Mouse (Mus musculus) megakaryocyte progenitor cell, adult 5-6 weeks (primary cell): ENCODE data around the gene Lin28a. TPM values are rescaled to one million over a fixed set of nuclear protein-coding genes. Genes with fewer than 3 reads are reported as not detected.
"Not testable (repeated sequence)": the region's sequence is repeated elsewhere in the genome, so short reads cannot be mapped to it uniquely, and the experiment has no call there.

Source experiments
- ATAC-seq: replicated peaks from 2 replicates; pipeline ENCODE4 v1.8.0; 2016; ENCODE audit warnings: mild to moderate bottlenecking, moderate TSS enrichment, inconsistent platforms; ENCODE audit not compliant: poor library complexity
- total RNA-seq, 2 experiments: library from RNA; stranded (forward) in 1 of 2; stranded (reverse) in 1 of 2; fragments of 157-497, 149-512 nt in 1 of 2; fragments of 200-1000 nt in 1 of 2; gene quantifications; 2 replicates each; pipeline versions ENCODE4 v1.2.3 to v1.2.4; 2015 to 2017

The Lin28a gene
- total RNA-seq, 2 experiments from 2014 or later = 4.7 to 31.2 TPM

- not testable (repeated sequence) for ATAC-seq
Observed at GRCm38 (mm10) chr4:133988289-133988688, 30.4 kb downstream of the Lin28a start.

- ATAC-seq = no peak
Observed at GRCm38 (mm10) chr4:133982936-133983335, 35.7 kb downstream of the Lin28a start.

GRCm38 (mm10) chr4:133980496-133980895 is 38.1 kb downstream of the Lin28a start:
- ATAC-seq = 0 out of 2 replicates have a peak, but pooled peaks have one; percentile 23

DNA sequence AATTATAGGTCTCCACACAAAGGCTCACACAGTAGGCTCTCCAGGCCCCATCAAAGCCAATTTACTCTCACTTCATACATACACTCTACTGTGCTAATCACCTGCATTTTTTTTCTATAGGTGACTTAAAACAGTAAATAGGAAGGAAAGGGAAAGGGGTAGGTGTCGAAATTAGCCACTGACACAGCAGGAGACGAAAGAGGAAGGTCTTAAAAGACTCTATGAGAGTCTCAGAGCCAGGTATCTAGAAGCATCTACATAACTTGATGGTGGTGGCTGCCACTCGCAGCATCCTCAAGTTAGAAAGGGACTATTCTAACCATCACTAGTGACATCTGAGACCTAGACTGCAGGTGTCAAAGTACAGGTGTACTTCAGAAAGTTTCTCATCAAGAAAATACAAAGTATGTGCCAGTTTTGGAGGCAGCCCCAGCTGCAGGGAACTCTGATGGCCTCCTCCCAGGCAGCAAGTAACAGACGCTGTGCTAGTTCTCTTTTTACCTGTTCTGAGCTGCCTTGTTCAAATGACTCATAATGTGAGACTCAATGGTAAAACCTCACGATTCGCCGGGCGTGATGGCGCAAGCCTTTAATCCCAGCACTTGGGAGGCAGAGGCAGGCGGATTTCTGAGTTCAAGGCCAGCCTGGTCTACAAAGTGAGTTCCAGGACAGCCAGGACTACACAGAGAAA is 40.5 kb downstream of the Lin28a start:
- ATAC-seq = no peak

DNA sequence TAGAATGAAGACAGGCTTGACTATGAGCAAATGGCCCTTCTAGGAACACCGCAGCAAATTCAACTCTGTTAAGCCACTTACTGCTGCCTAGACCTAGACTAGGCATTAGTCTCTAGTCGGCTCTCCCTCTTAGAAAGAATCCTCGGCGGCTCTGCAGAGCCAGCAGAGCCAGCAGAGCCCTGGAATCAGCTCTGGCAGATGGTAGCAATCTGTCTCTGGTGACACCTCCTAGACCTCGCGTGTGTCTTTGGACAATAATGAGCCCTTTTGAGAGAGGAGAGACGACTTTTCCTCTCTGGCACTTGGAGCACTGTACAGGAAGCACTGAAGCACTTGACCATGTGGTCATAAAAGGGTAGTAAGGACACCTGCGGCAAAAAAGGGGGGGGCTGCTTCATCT is 46.9 kb downstream of the Lin28a start:
- no peak for ATAC-seq

DNA sequence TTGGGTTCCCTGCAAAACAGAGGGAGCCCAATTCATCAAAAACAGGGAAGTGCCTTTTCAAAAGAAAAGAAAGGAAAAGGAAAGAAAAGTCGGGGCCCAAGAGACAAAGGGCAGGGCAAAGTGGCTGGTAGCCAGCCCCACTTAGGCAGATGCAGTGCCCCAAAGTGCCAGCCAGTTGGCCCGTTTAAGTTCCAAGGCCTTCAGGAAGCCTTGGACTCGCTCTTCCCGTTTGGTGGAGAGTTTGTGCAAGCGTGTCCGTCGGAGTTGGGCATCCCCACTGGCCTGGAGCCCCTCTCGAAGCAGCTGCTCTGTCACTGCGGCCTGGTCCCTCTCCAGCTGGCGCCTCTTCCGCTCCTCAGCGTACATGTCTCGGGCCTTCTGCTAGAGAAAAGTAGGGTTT is 47.8 kb downstream of the Lin28a start:
- ATAC-seq = no peak

GRCm38 (mm10) chr4:133970196-133970595 is 48.4 kb downstream of the Lin28a start:
- no peak for ATAC-seq

DNA sequence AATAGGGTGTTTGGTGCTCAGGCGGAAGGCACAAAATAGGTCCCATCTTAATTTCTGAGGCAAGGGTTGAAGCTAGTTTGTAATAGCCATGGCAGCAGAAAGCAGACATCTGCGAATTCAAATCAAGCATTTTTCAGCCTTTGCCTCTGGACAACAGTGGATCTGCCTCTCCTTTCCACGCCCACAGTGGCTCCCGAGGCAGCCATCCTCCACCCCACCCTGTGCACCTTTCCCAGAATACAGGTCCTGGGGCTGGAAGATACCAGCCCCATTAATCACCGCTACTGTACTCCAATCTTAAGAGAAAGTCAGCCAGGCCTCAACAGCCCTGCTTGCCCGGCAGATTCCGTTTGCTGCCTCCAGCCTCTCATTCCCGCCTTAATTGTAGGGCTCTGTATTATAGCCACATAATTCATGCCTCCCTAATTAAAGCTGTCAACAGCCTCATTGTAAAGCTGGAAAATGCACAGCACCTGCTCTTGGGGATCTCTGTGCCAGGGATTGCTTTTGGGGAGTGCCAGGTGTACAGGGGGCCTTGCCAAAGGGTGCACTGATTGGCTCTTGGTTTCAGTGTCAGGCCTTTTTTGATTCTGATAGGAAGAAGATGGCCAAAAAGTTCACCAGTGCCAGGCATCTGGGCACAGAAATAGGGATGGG is 49.4 kb downstream of the Lin28a start:
- ATAC-seq = no peak

DNA sequence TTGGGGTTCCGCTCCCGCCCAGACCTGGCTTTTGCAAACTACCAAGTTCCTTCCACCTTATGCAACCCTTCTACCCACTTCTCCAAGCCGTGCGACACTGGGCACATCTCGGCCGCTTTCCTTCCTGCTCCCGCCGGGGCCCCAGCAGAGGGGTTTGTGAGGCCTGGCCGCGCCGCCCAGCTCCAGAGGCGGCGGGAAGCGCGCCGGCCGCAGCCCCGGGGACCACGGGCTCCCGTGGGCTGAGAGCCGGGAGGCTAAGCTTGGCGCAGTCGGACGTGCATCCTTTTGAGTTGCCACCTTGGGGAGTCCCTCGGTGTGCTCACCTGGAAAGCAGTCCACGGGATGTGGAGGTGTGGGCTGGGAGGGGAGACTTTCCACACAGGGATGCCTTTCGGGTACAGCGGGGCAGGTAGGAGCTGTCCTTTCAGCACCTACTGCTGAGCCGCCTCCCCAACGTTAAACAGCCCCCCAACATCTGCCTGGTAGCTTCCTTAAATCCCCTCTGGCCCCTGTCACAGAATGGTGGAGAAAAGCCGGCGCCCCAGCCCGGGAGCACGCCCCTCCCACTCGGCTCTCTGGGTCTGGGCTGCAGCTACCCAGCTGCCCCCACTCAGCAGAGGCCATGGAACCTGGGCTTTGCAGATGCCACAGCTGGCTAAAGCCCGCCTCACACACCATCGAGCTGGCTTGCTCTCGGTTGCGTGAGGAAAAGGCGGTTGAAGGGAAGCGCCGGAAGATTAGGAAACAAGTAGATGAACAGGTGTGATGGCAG is 50.3 kb downstream of the Lin28a start, which contains the start of gene Hmgn2:
Gene Hmgn2 (minus strand): TSS at position 501 of the 772 bp plus-strand sequence.
- peak; percentile 43 for ATAC-seq

DNA sequence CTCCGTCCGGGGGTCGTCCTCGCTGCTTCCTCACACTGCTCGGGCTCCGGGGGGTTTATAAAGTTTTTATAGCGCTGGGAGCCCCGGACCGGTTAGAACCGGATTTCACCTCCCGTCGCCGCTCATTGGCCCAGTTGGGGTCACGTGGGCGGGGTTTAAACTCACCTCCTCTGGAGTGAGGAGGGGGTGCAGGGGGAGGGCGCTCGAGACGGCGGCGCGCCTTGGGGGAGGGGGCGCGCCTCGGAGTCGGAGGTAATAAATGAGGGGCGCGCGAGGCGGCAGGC is 50.8 kb downstream of the Lin28a start:
- peak; percentile 75 for ATAC-seq

DNA sequence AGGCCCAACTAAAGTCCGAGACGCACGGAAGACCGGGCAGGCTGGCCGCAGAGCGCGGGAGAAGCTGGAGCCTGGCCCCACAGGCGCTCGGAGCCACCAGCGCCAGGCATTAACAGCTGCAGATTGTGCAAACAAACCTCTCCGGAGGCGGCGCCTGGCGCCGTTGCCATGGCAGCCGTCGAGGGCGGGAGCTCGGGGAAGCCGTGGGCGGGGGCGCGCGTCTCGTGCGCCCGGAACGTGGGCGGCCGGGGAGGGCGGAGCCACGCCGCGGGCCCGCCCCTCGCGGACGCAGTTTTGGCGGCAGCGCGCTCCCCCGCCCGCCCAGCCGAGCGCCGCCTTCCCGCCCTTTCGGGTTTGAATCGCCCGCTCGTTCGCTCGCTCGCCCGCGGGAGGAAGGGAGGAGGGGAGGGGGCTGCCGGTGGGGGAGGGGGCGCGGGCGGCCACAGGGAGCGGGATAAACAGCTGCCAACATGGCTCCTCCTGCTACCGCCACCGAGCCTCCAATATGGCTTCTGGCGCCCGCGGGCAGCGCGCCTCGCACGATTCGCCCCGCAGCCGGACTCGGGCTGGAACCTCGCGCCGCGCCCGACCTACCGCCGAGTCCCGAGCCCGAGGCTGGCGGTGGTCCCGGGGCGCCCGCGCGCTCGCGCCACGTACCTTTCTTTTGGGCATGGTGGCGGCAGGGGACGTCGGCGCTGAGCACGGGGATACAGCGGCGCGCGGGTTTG is 51.3 kb downstream of the Lin28a start:
- ATAC-seq = peak; percentile 67

DNA sequence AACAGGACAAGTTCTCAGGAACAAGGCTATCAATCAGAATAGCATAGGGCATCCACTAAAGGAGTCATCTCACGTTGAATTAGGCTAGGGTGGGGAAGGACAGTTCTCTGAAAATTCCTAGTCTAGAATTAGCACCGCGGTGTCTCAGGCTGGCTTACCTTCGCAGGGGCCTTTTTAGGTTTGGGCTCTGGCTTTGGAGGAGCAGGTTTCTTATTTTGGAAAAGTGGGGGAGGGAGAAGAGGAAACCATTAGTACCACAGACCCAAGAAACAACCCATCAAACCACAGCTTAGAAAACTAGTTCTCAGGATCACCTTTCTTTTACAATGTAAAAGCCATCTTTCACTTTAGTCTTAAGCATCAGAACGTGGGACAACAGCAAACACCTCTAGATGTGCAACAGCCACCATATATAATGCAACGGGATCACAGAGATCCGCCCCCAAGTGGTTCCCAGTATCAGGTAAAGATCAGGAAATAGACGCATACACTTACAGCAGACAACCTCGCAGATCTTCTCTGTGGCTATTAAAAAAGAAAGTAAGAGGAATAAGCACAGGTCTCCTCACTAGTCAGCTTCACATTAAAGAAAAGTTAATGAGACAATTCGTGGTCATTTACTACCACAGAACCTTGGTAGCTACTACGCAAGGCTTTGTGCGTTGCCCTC is 52.2 kb downstream of the Lin28a start:
- ATAC-seq = no peak

GRCm38 (mm10) chr4:133962566-133962965 is 56.1 kb downstream of the Lin28a start:
- no peak for ATAC-seq

GRCm38 (mm10) chr4:133958884-133959283 is 59.8 kb downstream of the Lin28a start:
- no peak for ATAC-seq

DNA sequence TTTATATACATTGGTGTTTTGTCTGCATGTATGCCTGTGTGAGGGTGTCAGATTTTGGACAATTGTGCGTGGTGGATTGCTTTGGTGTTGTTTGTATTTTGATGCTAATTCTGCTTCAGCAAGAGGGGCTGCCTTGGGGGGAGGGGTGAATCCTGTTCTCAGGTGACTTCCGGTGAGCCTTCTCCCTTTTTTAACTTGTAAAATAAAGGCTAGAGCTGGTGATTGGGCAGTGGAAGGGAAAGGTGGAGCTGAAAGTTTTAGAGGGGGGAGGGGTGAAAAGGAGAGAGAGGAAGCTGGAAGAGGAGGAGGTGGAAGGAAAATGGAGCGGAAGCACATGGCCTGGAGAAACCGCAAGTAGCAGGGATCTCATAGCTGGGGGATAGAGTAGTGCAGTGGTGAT is 62.3 kb downstream of the Lin28a start:
- no peak for ATAC-seq

Other genes starting within 250 kb of the Lin28a start
- 96.7 and 112 TPM in 2 replicates for gene Rps6ka1, start 131.0 kb downstream of the Lin28a start, total RNA-seq (2015)
- 126 and 160 TPM in 2 replicates for gene Rps6ka1, start 131.0 kb downstream of the Lin28a start, total RNA-seq (2017)
- 2,294 and 2,610 TPM in 2 replicates for gene Hmgn2, start 50.2 kb downstream of the Lin28a start, total RNA-seq (2015)
- gene Hmgn2, start 50.2 kb downstream of the Lin28a start, total RNA-seq (2017) = 1,024 and 1,057 TPM in 2 replicates
- 27.0 and 31.5 TPM in 2 replicates for gene Dhdds, start 17.9 kb downstream of the Lin28a start, total RNA-seq (2015)
- gene Dhdds, start 17.9 kb downstream of the Lin28a start, total RNA-seq (2017) = 28.2 and 30.1 TPM in 2 replicates
- not detected in 2 replicates for gene Zfp683, start 35.0 kb upstream of the Lin28a start, total RNA-seq (2015)
- gene Zfp683, start 35.0 kb upstream of the Lin28a start, total RNA-seq (2017) = not detected in 2 replicates
- 0.77 and 2.2 TPM in 2 replicates for gene Crybg2, start 42.0 kb upstream of the Lin28a start, total RNA-seq (2015)
- gene Crybg2, start 42.0 kb upstream of the Lin28a start, total RNA-seq (2017) = 0.37 and 0.71 TPM in 2 replicates
- 291 and 358 TPM in 2 replicates for gene Cd52, start 76.2 kb upstream of the Lin28a start, total RNA-seq (2015)
- gene Cd52, start 76.2 kb upstream of the Lin28a start, total RNA-seq (2017) = 339 and 505 TPM in 2 replicates
- 9.2 and 10.7 TPM in 2 replicates for gene Ubxn11, start 83.7 kb upstream of the Lin28a start, total RNA-seq (2015)
- gene Ubxn11, start 83.7 kb upstream of the Lin28a start, total RNA-seq (2017) = 6.5 and 7.3 TPM in 2 replicates
- 724 and 761 TPM in 2 replicates for gene Sh3bgrl3, start 109.9 kb upstream of the Lin28a start, total RNA-seq (2015)
- gene Sh3bgrl3, start 109.9 kb upstream of the Lin28a start, total RNA-seq (2017) = 230 and 307 TPM in 2 replicates
- gene Cep85, start 168.3 kb upstream of the Lin28a start, total RNA-seq (2015) = 14.5 and 27.8 TPM in 2 replicates
- gene Cep85, start 168.3 kb upstream of the Lin28a start, total RNA-seq (2017) = 33.8 and 41.0 TPM in 2 replicates
- gene Gm7534, start 184.2 kb upstream of the Lin28a start, total RNA-seq (2015) = not detected in 2 replicates
- gene Gm7534, start 184.2 kb upstream of the Lin28a start, total RNA-seq (2017) = not detected in 2 replicates
- not detected in 2 replicates for gene Catsper4, start 208.5 kb upstream of the Lin28a start, total RNA-seq (2015)
- not detected in 2 replicates for gene Catsper4, start 208.5 kb upstream of the Lin28a start, total RNA-seq (2017)
- not detected in 2 replicates for gene Cnksr1, start 219.6 kb upstream of the Lin28a start, total RNA-seq (2015)
- not detected in 2 replicates for gene Cnksr1, start 219.6 kb upstream of the Lin28a start, total RNA-seq (2017)
- gene E130218I03Rik, start 224.8 kb upstream of the Lin28a start, total RNA-seq (2015) = not detected in 2 replicates
- gene E130218I03Rik, start 224.8 kb upstream of the Lin28a start, total RNA-seq (2017) = 0.14 TPM in 1 of 2 replicates, not detected in the other
- gene Zfp593, start 226.8 kb upstream of the Lin28a start, total RNA-seq (2015) = 11.7 and 11.8 TPM in 2 replicates
- gene Zfp593, start 226.8 kb upstream of the Lin28a start, total RNA-seq (2017) = 12.5 and 12.7 TPM in 2 replicates
- gene Gm30191, start 228.1 kb upstream of the Lin28a start, total RNA-seq (2015) = not detected in 2 replicates
- gene Gm30191, start 228.1 kb upstream of the Lin28a start, total RNA-seq (2017) = not detected in 2 replicates
- gene Grrp1, start 235.3 kb upstream of the Lin28a start, total RNA-seq (2015) = not detected in 2 replicates
- not detected in 2 replicates for gene Grrp1, start 235.3 kb upstream of the Lin28a start, total RNA-seq (2017)